Mouse (Mus musculus) ES-Bruce4 (cell line): ENCODE measurements at regions not wholly inside any gene's neighbourhood (a gene's known extent, or its start where the extent isn't known, plus 50 kb on each side); places are given as distances from the start of the nearest gene placed in this dataset.

ENCODE experiments used
- H3K27ac ChIP-seq: 2 replicates; pipeline ENCODE4 v1.5.1; 2012; ENCODE audit warnings: low read length, inconsistent platforms; ENCODE audit not compliant: insufficient read depth
- H3K27me3 ChIP-seq: 2 replicates; pipeline ENCODE4 v1.6.1; 2012; ENCODE audit warnings: mild to moderate bottlenecking, low read length, inconsistent platforms; ENCODE audit not compliant: control insufficient read depth, poor library complexity, insufficient read depth, severe bottlenecking
- H3K36me3 ChIP-seq: 2 replicates; pipeline ENCODE4 v1.6.1; 2012; ENCODE audit warnings: inconsistent platforms, mild to moderate bottlenecking, low read length, moderate library complexity; ENCODE audit not compliant: control insufficient read depth, poor library complexity, insufficient read depth, severe bottlenecking
- H3K4me1 ChIP-seq: one replicate; pipeline ENCODE4 v1.8.1; 2011; ENCODE audit warnings: low read length; ENCODE audit not compliant: control insufficient read depth, insufficient read depth
- H3K4me3 ChIP-seq: 2 replicates; pipeline ENCODE4 v1.5.1; 2011; ENCODE audit warnings: low read depth, mild to moderate bottlenecking, low read length
- H3K9ac ChIP-seq: 2 replicates; pipeline ENCODE4 v1.6.1; 2012; ENCODE audit warnings: low read depth, mild to moderate bottlenecking, inconsistent platforms; ENCODE audit not compliant: poor library complexity, severe bottlenecking
- H3K9me3 ChIP-seq: replicated peaks from 2 replicates; pipeline ENCODE4 v1.6.1; 2012; ENCODE audit warnings: mild to moderate bottlenecking, low read length, inconsistent platforms; ENCODE audit not compliant: control insufficient read depth, poor library complexity, insufficient read depth, severe bottlenecking
- CTCF ChIP-seq: IDR thresholded peaks from one replicate; pipeline ENCODE4 v1.8.1; 2011; ENCODE audit warnings: low read depth, low read length
- EP300 ChIP-seq: IDR thresholded peaks from 2 replicates; pipeline ENCODE4 v1.6.1; 2011; ENCODE audit warnings: low read depth, low read length; ENCODE audit not compliant: insufficient read depth
- POLR2A ChIP-seq: IDR thresholded peaks from one replicate; pipeline ENCODE4 v1.8.1; 2011; ENCODE audit warnings: low read length; ENCODE audit not compliant: insufficient read depth

DNA sequence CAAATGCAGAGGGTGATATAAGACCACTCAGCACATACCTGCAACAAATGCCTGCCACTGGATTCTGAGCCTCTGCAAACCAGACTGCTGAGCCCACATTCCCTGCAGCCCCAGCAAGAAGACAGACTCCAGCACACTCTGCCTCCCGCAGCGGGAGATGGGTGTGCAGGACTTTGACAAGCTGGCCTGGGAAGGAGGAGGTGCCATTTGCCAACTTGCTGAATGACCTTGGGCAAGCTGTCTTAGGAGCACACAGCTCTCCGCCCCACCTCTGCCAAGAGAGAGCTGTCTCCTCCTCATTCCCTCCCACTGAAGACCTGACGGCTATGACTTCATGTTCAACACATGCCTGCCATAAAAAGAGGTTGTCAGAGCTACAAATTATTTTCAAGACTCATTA is 302.4 kb downstream of the Psat1 start:
- TF ChIP-seq EP300 = no peak
- no peak for TF ChIP-seq POLR2A
- no peak for TF ChIP-seq CTCF

DNA sequence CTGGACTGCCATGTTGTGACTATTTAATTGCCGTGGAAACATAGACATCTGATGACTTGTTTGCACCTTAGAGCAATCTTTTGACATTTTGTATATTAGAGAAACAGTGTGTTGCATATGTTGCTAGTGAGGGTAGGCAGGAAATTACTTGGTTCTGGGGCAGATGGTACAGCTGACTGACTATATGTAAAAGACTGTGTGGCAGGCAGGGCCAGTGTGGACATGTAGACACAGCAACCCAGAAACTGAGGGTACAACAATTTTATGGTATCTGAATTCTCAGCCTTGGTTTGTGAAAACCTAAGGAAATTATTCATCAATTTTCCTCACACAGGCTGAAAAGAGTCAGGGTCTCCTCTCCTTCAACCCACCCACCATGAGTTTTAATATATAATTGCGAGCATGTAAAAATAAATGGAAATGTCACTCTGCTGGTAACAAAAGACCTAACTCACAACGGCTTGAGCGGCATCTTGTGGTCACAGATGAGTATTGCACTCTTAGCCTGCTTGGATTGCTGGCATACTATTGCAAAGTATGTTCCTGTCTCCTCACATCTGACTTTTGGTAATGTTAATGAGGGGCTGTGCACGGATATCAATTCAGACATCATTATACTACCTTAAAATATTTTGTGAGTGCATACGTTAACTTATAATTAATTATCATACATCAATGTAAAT is 329.8 kb downstream of the Psat1 start:
- Histone ChIP-seq H3K9me3 (no peaks in the 10 kb centered on the region), H3K36me3 (no peaks in the 10 kb centered on the region), H3K4me1 (no peaks in the 10 kb centered on the region), H3K27ac (no peak overlapping the region), H3K27me3 (no peaks in the 10 kb centered on the region; the same call in 1 of the 2 replicates), H3K4me3 (no peak overlapping the region), H3K9ac (no peak overlapping the region)
- TF ChIP-seq EP300 = no peak
- TF ChIP-seq POLR2A = no peak
- TF ChIP-seq CTCF = no peak

More for the DNA sequence above, 302.4 kb downstream of the Psat1 start:
- Histone ChIP-seq H3K9ac (no peak overlapping the region), H3K27me3 (no peaks in the 10 kb centered on the region; the same call in 1 of the 2 replicates), H3K4me3 (no peak overlapping the region), H3K36me3 (no peaks in the 10 kb centered on the region), H3K9me3 (no peaks in the 10 kb centered on the region), H3K27ac (no peak overlapping the region), H3K4me1 (no peaks in the 10 kb centered on the region)

DNA sequence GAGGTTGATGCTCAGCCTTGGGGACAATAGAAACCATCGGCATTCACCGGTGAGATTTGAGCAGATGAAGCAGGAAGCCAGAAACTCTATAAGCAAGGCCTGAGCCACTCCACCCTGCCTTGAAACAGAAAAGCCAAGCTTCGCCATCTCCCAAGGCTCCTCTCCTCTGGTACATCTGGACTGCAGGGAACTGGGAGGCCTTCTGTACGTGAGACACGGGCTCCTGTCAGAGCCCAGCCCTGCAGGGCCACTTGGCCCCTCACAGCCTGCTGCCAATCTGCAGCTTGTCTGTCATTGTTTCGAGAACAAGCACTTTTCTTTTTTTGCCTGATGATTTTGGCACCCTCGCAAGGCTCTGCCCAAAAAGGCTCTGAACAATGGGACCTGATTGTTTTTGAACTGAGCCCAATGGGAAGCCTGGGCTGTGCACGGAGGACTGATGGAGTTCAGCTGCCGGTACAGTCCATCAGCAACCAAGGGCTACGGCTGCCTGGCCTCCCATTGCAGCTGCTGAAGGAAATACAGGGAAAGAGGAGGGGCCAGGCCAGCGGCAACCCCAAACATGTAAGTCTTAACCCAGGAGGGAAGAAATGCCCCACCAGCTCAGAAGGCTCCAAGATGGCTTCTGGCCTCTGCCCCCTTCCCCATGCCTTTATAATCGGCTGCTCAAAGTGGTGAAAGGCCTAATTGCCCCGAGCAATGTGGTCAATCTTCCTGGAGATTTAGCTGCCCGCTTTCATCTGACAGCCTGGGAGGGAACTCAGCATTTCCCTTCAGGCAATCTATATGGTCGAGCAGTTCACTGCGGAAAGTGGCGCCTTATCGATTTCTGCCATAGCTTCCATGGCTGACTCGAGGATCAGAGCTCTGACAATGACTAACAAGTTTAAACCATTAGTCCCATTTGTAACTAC is 332.2 kb downstream of the Psat1 start:
- Histone ChIP-seq H3K4me1 (no peaks in the 10 kb centered on the region), H3K9ac (no peak overlapping the region), H3K9me3 (no peaks in the 10 kb centered on the region), H3K36me3 (no peaks in the 10 kb centered on the region), H3K27ac (no peak overlapping the region), H3K27me3 (peaks cover 1% of the 10 kb centered on the region; the same call in 1 of the 2 replicates), H3K4me3 (no peak overlapping the region)
- no peak for TF ChIP-seq EP300
- no peak for TF ChIP-seq POLR2A
- TF ChIP-seq CTCF = no peak

DNA sequence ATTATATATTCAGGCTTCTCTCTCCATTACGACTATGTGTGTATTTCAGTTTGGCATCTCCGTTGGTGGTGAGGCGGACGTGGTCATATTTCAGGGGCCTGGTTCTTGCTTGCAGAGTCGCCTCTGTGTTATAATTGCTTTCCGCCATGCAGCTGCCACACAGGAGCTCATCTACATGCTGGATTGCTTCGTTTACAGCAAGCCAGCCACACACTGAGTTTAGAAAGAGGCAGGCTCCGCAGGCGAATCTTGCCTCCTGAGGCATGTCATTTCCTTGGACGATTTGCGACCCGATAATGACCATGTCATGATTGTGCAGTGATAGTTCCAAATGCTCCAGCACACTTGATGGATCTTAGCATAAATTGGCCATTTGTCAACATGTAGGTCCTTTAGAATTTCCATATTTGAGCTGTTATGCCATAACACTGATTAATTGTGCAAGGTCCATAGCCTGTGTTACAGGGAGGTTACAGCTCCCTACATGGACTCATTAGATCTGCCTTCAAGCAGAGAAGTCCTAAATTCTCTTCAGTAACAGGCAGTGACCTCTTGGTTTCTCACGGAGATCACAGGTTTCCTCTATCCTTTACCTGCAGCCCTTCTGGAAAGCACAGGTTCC is 335.9 kb downstream of the Psat1 start:
- Histone ChIP-seq H3K36me3 (no peaks in the 10 kb centered on the region), H3K4me3 (no peak overlapping the region), H3K27ac (no peak overlapping the region), H3K9ac (no peak overlapping the region), H3K4me1 (no peaks in the 10 kb centered on the region), H3K27me3 (peaks cover 1% of the 10 kb centered on the region; the same call in 1 of the 2 replicates), H3K9me3 (no peaks in the 10 kb centered on the region)
- TF ChIP-seq POLR2A = no peak
- no peak for TF ChIP-seq CTCF
- TF ChIP-seq EP300 = no peak

DNA sequence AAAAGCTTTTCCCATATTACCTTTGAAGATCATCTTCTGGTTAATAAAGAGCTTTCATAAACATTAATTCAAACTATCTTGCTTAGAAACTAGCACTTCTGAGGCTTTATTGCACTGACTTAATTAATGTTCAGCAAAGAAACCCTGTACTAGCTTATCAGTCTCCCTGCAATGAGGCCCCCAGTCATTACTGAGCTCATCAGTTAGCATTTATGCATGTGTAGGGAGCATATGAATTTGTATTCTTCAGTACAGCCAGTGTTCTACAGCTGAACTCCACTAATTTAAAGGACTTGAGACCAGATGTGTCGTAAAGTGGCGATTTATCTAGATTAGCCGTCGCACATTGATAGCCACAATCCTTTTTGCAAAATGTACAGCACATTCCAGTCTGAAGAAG is 340.7 kb downstream of the Psat1 start:
- TF ChIP-seq POLR2A (no peak), CTCF (no peak), EP300 (no peak)
- no peaks in the 10 kb centered on the region for H3K4me1 ChIP-seq
- H3K9me3 ChIP-seq = no peaks in the 10 kb centered on the region
- H3K27me3 ChIP-seq = 0 out of 2 replicates have a peak, but pooled peaks cover 1% of the 10 kb centered on the region
- no peak overlapping the region for H3K9ac ChIP-seq
- no peak overlapping the region for H3K27ac ChIP-seq
- H3K4me3 ChIP-seq = no peak overlapping the region
- no peaks in the 10 kb centered on the region for H3K36me3 ChIP-seq
